Mouse (Mus musculus) liver, adult 2 months (tissue): ENCODE data around the gene Sh2d1b1. TPM values are rescaled to one million over a fixed set of nuclear protein-coding genes. Genes with fewer than 3 reads are reported as not detected.
A peak's percentile ranks its signal among the peaks of the same experiment; 100 is the strongest.

ENCODE experiments used
- DNase-seq: peaks from one replicate; pipeline ENCODE4 v3.0.0-alpha.2; 2011; ENCODE audit warnings: low read depth, low spot score; ENCODE audit errors: extremely low read depth
- H3K27ac ChIP-seq: fragments of 200-500 bp; replicated peaks from 2 replicates; pipeline ENCODE4 v1.5.1; 2012; ENCODE audit warnings: low read depth, mild to moderate bottlenecking, control low read depth, inconsistent platforms, low read length; ENCODE audit not compliant: insufficient read depth
- H3K27me3 ChIP-seq: fragments of 200-500 bp; 2 replicates; pipeline ENCODE4 v1.6.1; 2012; ENCODE audit warnings: mild to moderate bottlenecking, moderate library complexity, low read length, inconsistent platforms; ENCODE audit not compliant: control insufficient read depth, insufficient read depth
- H3K36me3 ChIP-seq: fragments of 200-500 bp; 2 replicates; pipeline ENCODE4 v1.6.1; 2012; ENCODE audit warnings: low read length, inconsistent platforms; ENCODE audit not compliant: control insufficient read depth, insufficient read depth
- H3K4me1 ChIP-seq: fragments of 200-500 bp; 2 replicates; pipeline ENCODE4 v1.6.1; 2011; ENCODE audit warnings: low read length; ENCODE audit not compliant: control insufficient read depth, insufficient read depth
- H3K4me3 ChIP-seq: fragments of 200-500 bp; 2 replicates; pipeline ENCODE4 v1.5.1; 2011; ENCODE audit warnings: low read depth, mild to moderate bottlenecking, control low read depth, low read length, moderate library complexity; ENCODE audit not compliant: insufficient read depth
- H3K79me2 ChIP-seq: fragments of 200-500 bp; 2 replicates; pipeline ENCODE4 v1.6.1; 2012; ENCODE audit warnings: inconsistent platforms, mild to moderate bottlenecking, low read length, moderate library complexity; ENCODE audit not compliant: control insufficient read depth, insufficient read depth
- H3K9ac ChIP-seq: fragments of 200-500 bp; 2 replicates; pipeline ENCODE4 v1.6.1; 2012; ENCODE audit warnings: low read depth, mild to moderate bottlenecking, control low read depth, inconsistent platforms, low read length
- CTCF ChIP-seq: fragments of 200-500 bp; IDR thresholded peaks from 2 replicates; pipeline ENCODE4 v1.5.1; 2011; ENCODE audit warnings: low read depth, low read length, control low read depth
- POLR2A ChIP-seq: fragments of 200-500 bp; IDR thresholded peaks from 2 replicates; pipeline ENCODE4 v1.6.1; 2011; ENCODE audit warnings: low read length, control low read depth; ENCODE audit not compliant: insufficient read depth; ENCODE audit errors: extremely low read depth
- WGBS: fragments of 180-500 bp; shearing (Covaris S2); methylation state at CpG from one replicate; pipeline ENCODE4 v1.1.7; 2018; 5-methylcytosine and 5-hydroxymethylcytosine counted together
- polyA plus RNA-seq: library from polyadenylated mRNA; depleted of rRNA; stranded (reverse); fragments of >200 nt; gene quantifications from 2 replicates; pipeline ENCODE4 v1.2.3, GENCODE M21; 2012
- total RNA-seq: library from RNA; depleted of rRNA; stranded (reverse); fragments of >200 nt; gene quantifications from 2 replicates; pipeline ENCODE4 v1.2.3, GENCODE M21; 2014

The Sh2d1b1 gene
- total and polyA plus RNA-seq, 2 experiments: not detected

DNA sequence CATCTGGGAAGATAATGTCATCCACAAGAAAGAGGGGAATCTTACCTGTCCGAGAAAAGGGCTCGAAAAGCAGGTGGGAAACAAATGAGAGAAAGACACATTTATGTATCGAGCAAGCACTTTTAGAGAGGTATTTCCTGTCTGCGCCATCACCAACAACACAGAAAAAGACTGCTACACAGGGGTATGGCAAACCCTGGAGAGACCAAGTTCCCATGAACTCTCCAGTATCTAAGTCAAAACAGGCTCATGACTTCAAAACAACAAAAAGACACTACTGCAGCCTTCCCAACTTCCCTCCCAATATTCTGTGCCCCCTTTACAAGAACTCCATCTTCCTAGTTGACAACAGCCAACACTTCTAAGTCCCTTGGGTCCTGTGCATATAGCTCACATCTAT lies 29.1 kb downstream of the Sh2d1b1 start, which contains the start of gene Gm7694:
Gene Gm7694 (minus strand): TSS at position 101 of the 400 bp plus-strand sequence.
- no peaks in the 10 kb centered on the region for H3K4me1 ChIP-seq
- no peak within 1 kb of the TSS for H3K27ac ChIP-seq
- 98% methylated on average over 4 of the region's 4 CpGs for WGBS
- H3K27me3 ChIP-seq: no peaks in the 10 kb centered on the region
- no peak for DNase-seq
- no peak within 1 kb of the TSS for H3K4me3 ChIP-seq
- H3K9ac ChIP-seq: no peak within 1 kb of the TSS
- no peaks in the 10 kb centered on the region for H3K79me2 ChIP-seq
- no peak for TF ChIP-seq POLR2A
- no peak for TF ChIP-seq CTCF
- H3K36me3 ChIP-seq: no peaks in the 10 kb centered on the region

DNA sequence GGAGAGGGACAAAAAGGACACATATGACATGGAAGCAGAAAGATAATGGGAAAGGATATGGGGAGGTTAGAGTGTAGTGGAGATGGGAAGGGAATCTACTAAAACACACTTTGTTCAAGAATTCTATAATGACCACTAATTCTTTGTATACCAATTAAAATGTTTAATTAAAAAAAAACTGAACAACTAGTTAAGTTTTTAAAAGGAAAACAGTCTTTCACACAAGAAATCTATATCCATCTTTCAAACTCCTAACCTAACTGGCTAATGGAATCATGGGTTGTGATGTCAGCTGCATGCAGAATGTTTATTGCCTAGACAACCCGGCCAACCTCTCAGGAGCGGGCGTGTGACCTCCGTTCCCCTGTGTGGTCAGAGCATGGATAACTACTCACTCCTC lies 31.4 kb downstream of the Sh2d1b1 start, which contains the start of gene Spata46:
Gene Spata46 (plus strand): TSS at position 301 of the 400 bp plus-strand sequence.
- DNase-seq: no peak
- Histone ChIP-seq H3K4me1 (no peaks in the 10 kb centered on the region), H3K4me3 (no peak within 1 kb of the TSS), H3K27me3 (no peaks in the 10 kb centered on the region), H3K9ac (no peak within 1 kb of the TSS), H3K27ac (no peak within 1 kb of the TSS), H3K79me2 (no peaks in the 10 kb centered on the region), H3K36me3 (no peaks in the 10 kb centered on the region)
- 93% methylated on average over 4 of the region's 4 CpGs for WGBS
- TF ChIP-seq POLR2A (no peak), CTCF (no peak)

DNA sequence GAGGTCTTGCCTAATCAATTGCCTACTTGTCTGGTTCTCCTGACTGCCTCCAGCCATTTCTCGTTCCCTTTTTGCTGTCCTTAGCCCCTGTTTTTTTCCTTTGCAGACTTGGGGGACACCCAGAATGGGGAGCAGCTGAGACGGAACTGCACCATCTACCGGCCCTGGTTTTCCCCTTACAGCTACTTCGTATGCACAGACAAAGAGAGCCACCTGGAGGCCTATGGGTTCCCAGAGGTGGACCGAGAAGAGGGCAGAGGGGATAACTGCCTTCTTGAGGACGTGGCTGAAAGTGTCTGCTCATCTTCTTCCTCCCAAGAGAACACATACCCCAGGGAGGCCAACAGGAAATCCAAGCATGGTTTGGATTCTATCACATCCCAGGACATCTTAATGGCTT lies 34.3 kb downstream of the Sh2d1b1 start:
- 91% methylated on average over 6 of the region's 6 CpGs for WGBS
- H3K4me3 ChIP-seq: no peak overlapping the region

DNA sequence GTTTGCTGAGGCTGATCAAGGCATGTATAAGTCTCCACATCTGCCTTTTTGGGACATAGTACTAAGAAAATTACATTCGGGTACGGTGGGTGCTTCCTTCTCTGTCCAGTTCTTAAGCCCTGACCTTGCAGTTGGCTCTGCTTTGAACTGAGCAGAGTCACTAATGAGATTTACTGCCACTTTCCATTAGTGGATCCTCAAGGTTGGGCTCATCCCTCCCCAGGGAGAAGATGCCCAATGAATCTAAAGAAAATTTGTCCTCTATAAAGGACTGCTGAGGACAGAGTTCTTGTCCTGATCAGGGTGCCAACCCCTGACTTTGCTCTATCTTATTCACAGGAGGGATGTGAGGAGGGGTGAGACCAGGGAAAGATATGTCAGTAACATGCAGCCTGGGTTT lies 44.9 kb downstream of the Sh2d1b1 start:
- Histone ChIP-seq H3K27ac (no peak overlapping the region), H3K4me3 (no peak overlapping the region), H3K79me2 (0 out of 2 replicates have a peak, but pooled peaks cover 3% of the 10 kb centered on the region), H3K36me3 (peaks cover 5% of the 10 kb centered on the region; the same call in 1 of the 2 replicates), H3K4me1 (peaks cover 5% of the 10 kb centered on the region), H3K9ac (no peak overlapping the region), H3K27me3 (no peaks in the 10 kb centered on the region)
- WGBS: 93% methylated on average over 2 of the region's 2 CpGs
- no peak for TF ChIP-seq POLR2A
- no peak for TF ChIP-seq CTCF
- no peak for DNase-seq

More for the DNA sequence above, 34.3 kb downstream of the Sh2d1b1 start:
- Histone ChIP-seq H3K36me3 (no peaks in the 10 kb centered on the region), H3K27me3 (no peaks in the 10 kb centered on the region), H3K4me1 (no peaks in the 10 kb centered on the region), H3K27ac (no peak overlapping the region), H3K9ac (no peak overlapping the region), H3K79me2 (no peaks in the 10 kb centered on the region)
- TF ChIP-seq POLR2A (no peak), CTCF (no peak)
- DNase-seq: no peak

DNA sequence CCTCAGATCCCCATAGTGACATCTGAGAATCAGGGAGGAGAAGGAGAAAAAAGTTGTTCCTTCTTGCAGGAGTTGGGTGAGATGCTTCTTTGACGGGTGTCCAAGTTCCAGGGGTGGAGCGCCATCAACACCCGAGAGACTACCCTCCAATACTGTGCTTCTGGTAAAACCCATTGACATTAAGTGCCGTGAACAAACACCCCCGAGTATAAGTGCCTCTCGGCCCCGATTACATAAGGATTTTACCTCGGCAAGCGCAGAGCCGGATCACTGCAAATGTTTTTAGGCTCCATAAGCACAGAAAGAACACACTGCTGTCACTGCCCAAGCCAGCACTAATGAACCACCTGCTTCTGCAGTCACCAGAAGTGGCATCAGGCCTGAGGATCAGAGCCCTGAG lies 45.9 kb downstream of the Sh2d1b1 start:
- TF ChIP-seq CTCF (no peak), POLR2A (no peak)
- peaks cover 5% of the 10 kb centered on the region; the same call in 1 of the 2 replicates for H3K36me3 ChIP-seq
- 95% methylated on average over 10 of the region's 10 CpGs for WGBS
- no peaks in the 10 kb centered on the region for H3K27me3 ChIP-seq
- DNase-seq: no peak
- peaks cover 5% of the 10 kb centered on the region for H3K4me1 ChIP-seq
- no peak overlapping the region for H3K27ac ChIP-seq
- H3K79me2 ChIP-seq: 0 out of 2 replicates have a peak, but pooled peaks cover 3% of the 10 kb centered on the region
- no peak overlapping the region for H3K4me3 ChIP-seq
- no peak overlapping the region for H3K9ac ChIP-seq

GRCm38 (mm10) chr1:170324312-170324711 lies 47.2 kb downstream of the Sh2d1b1 start:
- Histone ChIP-seq H3K4me3 (no peak overlapping the region), H3K9ac (no peak overlapping the region), H3K27me3 (no peaks in the 10 kb centered on the region), H3K27ac (no peak overlapping the region), H3K36me3 (peaks cover 4% of the 10 kb centered on the region; the same call in 1 of the 2 replicates), H3K4me1 (peaks cover 5% of the 10 kb centered on the region), H3K79me2 (0 out of 2 replicates have a peak, but pooled peaks cover 3% of the 10 kb centered on the region)
- WGBS: 55% methylated on average over 1 of the region's 1 CpGs
- peak; percentile 11 for DNase-seq
- TF ChIP-seq POLR2A: no peak
- no peak for TF ChIP-seq CTCF
